Mouse (Mus musculus) gastrocnemius, postnatal 25 days (tissue): ENCODE measurements around the gene Cul9. TPM values are rescaled to one million over a fixed set of nuclear protein-coding genes. Genes with fewer than 3 reads are reported as not detected.
A peak's percentile ranks its signal among the peaks of the same experiment; 100 is the strongest.
"Not testable (repeated sequence)": the region's sequence is repeated elsewhere in the genome, so short reads cannot be mapped to it uniquely, and the experiment has no call there.

Source experiments
- DNase-seq: peaks from one replicate; pipeline ENCODE4 v3.0.0; 2022
- total RNA-seq, 2 experiments: library from RNA; stranded (reverse); gene quantifications; 1 replicate in 1 of 2; 2 replicates in 1 of 2; pipeline ENCODE4 v1.2.3; 2021

The Cul9 gene
- total RNA-seq, 2 experiments from 2014 or later: 11.7 to 12.1 TPM

DNA sequence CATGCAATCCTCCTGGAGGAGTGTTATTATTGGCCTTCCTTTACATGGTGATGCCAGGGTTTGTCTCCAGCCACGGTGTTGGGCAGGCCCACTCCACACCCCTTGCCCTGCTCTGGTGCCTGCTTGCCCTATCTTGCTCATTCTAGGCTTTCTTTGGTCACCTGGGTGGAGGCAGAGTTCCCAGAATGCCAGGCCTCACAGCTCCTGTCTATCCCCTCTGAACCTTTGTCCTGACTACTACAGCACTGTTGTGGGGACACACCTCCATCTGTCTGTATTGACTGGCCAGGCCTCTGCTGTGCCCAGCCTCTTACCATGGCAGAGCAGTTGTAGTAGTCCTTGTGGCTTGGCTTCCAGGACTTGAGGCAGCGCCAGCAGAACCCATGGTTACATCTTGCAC is 43.4 kb downstream of the Cul9 start:
- no peak for DNase-seq

DNA sequence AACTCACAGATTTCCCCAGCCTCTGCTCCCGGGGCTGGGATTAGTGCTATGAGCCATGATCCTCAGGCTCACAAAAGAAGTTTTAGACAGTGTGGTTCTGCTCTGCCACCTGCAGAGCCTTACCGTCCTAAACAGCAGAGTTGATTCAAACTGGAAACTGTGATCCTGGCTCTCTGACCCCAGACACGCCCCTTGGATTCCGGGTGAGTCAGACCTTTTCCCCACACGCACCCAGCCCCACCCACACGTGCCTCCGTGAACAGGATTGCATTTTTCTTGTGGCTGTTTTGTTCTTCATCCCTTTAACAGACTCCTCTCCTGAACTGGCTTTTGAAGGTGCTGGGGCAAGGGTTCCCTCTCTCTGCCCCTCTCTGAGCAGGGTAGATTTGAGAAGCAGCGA is 48.2 kb downstream of the Cul9 start:
- DNase-seq: no peak

DNA sequence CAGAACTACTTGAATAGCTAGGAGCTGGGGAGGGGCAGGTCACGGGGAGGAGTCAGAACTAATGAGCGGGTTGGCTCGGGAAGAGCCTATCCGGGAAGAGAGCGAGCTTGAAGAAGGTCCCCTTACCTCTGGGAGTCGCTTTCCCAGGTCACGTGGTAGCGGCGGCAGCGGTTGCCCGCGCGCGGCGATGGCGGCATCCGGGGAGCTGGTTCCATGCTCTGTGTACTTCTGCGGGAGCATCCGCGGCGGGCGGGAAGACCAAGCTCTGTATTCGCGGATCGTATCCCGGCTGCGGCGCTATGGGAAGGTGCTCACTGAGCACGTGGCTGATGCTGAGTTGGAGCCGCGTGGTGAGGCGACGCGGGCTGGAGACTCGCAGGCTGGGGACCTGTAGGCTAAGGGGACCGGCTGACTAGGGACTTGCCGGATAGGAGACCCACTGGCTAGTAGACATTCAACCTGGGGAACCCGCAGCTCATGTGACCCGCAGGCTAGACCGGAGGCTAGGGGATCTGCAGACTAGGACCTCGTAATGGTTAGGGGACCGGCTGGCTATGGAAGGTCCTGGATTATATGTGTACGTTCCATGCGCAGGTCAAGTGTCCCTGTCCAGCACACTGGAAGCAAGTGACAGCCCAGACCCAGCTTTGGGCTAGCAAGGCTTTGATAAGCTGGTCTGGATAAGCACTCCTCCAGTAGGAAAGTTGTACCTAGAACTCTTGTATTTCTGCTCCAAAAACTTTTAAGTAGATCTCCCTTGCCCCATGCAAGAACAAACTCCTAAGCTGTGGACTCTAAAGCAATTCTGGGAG is 49.4 kb downstream of the Cul9 start, which contains the start of gene Dnph1:
Gene Dnph1 (plus strand): TSS at position 89 of the 812 bp plus-strand sequence.
- peak; percentile 77 for DNase-seq

DNA sequence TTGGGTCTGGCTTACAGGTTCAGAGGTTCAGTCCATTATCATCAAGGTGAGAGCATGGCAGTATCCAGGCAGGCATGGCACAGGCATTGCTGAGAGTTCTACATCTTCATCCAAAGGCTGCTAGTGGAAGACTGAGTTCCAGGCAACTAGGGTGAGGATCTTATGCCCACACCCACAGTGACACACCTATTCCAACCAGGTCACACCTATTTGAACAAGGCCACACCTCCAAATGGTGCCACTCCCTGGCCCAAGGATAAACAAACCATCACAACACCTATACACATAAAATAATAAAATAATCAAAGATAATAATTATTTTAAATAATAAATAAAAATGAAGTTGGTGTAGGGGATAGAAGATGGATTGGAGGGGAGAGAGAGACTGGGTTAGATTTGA is 50.1 kb downstream of the Cul9 start:
- DNase-seq: not testable (repeated sequence)

DNA sequence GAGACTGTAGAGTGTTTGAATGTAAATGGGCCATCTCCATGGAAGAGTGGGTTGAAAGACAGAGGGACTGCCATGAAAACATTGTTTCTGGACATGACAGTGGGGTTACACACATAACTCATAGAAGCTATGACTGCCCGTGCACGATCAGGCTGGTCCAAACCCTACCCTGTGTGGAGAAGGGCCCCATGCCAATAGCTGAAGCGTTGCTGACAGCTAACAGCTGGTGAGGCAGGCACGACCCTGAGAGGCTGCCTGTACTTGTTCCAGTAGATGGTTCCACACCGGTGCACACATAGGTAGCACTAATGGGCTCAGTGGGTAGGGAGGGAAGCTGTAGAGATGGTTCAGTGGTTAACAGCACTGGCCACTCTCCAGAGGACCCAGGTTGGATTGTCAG is 50.7 kb downstream of the Cul9 start:
- DNase-seq: no peak

DNA sequence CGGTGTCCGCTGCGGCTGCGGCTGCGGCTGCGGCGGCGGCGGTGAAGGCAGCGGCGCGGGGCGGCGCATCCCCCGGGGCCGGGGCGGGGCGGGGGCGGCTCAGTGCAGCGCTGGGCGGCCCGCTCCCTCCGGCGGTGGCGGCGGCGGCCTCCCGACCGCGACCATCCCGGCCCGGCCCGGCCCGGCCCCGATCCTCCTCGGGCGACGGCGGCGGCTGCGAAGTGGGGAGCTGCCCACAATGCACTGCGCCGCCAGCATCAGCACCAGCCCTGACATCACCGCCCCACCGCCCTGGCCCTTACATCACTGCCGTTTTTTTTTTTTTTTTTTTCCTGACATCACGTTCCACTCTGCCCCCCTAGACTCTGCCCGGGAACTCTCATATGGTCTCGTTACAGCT is 58.8 kb downstream of the Cul9 start, which contains the start of gene Ttbk1:
Gene Ttbk1 (minus strand): TSS at position 245 of the 400 bp plus-strand sequence.
- no peak for DNase-seq

DNA sequence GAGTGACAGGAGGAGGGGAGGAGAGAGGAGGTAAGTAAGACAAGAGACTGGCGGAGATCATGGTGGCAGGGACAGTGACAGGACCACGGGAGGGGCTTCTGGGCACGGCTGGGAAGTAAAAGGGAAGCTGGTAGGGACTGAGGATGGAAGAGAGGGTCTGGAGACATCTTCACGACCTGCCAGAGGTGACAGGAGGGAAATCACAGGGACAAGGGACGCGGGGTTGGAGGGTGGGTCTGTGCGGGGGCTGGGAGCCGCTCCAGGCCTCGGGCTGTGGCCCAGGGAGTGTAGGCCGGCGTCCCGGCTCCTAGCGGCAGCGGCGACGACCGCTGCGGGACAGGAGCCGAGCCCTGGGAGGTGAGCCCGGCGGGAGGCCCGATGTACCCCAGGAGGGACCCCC is 59.2 kb downstream of the Cul9 start:
- no peak for DNase-seq

DNA sequence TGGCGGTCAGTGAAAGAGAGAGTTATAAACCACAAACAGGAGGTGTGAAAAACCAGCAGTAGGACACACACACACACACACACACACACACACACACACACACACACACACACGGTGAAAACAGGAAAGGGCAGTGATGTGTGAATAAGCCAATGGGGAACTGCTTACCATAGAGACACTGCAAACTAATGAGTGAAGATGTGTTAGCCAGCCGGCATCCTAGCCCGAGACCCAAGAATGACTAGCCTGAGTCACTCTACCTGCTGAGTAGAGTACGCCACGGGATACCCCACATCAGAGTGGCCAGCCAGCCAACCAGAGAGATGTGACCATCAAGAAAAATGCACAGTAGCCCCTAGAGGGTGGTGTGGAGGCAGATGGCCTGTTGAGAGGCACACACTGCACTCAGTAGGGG is 61.7 kb downstream of the Cul9 start:
- DNase-seq: no peak

DNA sequence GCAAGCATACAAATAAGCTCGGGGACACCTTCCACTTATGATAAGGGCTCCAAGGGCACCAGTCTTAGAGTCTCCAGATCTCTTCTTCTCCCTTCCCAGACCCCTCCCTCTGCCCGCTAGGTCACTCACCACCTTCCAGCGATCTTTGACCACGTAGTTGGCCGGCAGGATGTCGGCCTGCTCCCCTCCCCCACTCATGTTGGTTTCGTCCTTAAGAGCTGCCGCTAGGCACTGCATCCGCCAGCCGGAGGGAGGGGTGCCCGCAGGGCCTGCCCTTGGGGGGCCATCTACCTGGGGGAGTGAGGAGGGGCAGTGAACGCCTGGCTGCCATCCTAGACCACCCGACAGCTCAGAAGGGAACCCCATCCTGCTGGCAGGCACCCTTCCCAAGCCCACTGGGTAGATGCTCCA is 62.2 kb downstream of the Cul9 start:
- DNase-seq: no peak

DNA sequence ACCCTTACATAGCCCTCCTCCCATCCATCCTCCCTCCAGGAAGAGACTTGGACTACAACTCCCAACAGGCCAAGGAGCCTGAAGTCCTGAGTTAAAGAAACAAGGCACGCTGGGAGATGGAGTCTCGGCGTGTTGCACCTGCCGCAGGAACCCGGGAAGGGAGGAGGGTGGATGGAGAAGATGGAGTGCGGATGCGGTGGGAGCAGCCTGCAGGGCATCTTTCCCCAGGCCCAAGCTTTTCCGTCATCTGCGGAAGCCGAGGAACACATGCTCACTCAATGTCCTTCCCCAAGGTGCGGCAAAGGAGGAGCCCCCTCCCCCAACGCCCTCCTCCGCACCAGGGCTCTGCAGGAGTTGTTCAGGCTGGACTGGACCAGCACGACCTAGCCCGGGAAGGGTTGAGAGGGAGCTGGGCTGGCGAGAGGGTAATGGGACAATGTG is 62.6 kb downstream of the Cul9 start:
- no peak for DNase-seq

DNA sequence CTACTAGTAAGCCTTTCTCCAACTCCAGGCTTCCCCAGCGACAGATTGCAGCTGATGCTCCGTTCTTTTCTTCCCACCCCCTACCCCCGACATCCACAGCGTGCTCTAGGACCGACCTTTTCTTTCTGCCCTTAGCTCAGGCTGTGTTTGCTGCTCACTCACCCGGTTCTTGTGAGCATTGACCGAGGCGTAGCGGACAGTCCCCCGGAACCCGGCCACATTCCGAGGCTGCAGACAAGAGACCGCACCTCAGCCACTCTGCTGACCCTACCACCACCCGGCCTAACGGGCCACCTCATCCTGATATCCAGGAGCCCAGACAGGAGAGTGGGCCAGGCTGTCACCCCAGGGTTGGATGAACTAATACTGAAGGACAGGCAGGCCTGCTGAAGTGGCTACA is 68.9 kb downstream of the Cul9 start:
- no peak for DNase-seq

DNA sequence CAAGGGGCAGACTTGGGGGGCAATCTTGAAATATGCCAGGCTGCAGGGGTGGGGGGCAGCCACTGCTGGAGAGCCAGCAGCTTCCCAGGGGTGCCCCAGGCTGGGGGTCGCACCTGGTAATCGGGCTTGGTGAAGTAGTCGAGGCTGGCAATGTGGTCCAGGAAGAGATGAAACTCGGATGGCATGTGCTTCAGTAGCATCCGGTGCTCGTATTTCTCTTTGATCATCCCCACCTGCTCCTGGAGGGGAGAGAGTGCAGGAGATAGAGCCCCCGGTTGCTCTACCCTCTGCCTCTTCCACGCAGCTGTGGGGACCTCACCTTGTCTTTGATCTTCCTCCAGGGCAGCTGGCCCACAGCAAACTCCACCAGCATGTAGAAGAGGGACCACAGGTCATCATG is 69.6 kb downstream of the Cul9 start:
- no peak for DNase-seq

DNA sequence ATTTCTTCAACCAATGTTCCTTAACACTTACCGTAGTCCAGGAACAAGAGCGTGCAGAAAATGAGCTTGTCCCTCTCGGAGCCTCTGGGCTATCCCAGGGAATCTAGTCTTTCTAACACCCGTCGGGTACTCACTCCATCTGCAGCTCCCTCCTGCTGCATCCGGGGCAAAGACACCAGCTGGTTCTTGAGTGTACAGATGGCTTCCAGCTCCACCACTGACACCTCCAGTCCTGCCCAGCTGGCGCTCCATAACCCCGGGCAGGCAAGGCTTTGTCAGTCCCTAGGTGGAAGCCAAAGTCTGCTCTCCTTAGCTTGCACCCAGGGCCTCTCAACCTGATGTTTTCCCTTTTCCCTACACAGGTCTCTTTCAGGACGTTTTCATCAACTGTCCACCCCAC is 78.4 kb downstream of the Cul9 start:
- DNase-seq: no peak

DNA sequence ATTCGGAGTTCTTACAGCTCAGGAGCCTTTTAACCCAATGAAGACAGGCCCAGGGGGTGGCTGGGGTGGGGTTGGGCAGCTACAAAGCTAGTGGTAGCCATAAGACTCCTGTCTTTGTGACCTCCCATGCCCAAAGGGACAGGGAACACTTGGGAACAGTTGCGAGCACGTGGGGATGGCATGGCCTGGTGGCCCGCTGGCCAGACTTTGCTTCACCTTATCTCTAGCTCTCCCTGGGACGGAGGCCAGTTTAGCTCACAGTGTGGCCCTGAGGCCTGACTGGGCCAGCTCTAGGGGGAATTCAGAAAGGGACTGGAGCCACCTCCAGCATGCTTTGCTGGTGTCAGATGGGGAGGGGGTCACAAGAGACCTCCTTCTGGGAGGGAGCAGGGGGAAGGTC is 84.0 kb downstream of the Cul9 start:
- DNase-seq: no peak

DNA sequence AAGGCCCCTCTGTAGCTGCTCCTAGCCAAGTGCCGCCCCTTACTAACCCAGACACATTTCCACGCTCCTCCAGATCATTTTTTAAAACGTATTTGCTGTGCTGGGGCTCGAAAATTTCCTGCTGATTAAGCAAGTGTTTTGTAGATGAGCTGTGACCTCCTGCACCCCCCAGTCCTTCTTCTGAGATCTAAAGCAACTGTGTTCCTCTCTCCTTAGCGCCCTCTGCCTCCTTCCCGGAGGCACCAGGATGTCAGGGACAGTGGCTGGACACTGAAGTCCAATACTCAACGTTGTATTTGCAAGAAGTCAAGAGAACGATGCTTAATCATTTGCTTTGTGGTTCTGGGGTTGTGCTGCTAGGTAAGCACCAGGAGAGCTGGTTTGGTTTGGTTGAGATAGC is 84.8 kb downstream of the Cul9 start:
- DNase-seq: no peak

DNA sequence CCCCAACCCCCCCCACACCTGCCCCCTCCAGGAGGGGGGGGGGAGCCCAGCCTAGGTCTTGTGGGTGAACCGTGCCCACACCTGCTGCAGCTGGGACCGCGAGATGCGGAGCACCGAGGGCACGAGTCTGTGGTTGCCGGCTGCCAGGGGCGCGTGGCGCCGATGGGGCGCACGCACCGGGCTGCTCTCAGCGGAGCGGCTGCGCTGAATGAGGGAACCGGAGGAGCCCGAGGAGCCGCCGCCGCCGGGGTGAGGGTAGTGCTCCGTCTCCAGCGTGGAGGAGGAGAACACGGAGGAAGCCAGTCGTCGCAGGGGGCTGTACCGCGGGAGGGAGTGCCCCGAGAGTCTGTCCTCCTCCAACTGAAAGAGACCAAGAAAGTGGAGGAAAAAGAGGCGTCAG is 85.5 kb downstream of the Cul9 start:
- DNase-seq: no peak

DNA sequence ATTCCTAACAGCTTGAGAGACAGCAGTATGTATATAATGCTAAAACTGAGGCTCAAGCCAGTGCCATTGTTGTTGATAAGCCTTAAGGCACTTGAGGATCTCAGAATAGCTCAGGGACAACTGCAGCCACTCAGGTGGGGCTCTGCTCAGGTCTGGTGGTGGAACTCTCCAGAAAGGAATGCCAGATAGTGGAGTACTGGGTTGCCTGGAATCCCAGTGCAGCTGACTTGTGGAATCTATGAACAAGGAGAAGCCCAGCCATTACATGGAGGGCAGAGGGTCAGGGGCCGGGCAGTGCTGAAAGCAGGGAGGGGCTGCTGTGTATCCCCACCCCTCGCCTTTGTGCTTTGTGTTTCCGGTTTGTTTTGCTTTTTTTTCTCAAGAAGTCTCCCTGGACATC is 87.7 kb downstream of the Cul9 start:
- no peak for DNase-seq

DNA sequence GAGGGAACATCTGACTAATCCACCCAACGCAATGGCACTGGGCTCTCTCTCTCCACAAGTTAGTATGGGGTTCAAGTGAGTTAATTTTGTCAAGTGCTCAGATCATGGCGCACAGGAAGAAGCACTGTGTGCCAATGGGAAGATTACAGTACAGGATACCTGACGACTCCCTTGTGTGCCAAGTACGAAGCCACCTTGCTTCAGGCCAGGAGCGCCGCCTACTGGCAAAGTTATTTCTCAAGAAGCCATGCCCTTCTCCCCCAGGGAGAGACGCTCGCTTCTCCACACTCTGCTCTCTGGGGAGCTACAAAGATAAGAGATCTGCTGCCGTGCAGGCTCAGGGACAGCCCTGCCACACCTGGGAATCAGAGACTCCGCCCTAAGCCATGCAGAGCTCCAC is 88.4 kb downstream of the Cul9 start:
- DNase-seq: no peak

DNA sequence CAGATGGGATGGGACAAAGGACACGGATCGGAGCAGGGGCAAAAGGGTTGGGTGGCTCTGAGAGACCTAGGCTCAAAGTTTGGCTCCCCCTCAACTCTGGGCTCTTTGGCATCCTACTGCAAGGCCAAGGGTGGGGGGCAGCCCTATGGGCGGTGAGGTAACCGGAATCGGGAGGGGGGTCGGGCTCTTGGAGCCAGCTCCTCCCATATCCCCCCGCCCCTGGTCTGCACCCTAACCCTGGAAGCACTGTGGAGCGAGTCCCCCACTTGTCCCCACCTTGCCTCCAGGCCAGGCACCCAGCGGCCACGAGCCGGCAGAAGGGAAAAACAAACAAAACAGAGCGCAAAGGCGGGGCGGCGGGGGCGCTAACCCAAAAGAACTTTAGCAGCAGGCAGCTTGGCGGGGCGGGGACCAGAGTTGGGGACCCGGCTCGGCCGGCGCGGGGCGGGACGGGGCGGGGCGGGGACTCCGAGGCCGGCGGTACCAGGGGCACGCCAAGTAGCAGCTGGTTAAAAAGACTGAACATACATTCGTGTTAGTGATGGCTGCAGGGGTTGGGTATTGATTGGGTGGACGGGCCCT is 91.0 kb downstream of the Cul9 start:
- DNase-seq: no peak

DNA sequence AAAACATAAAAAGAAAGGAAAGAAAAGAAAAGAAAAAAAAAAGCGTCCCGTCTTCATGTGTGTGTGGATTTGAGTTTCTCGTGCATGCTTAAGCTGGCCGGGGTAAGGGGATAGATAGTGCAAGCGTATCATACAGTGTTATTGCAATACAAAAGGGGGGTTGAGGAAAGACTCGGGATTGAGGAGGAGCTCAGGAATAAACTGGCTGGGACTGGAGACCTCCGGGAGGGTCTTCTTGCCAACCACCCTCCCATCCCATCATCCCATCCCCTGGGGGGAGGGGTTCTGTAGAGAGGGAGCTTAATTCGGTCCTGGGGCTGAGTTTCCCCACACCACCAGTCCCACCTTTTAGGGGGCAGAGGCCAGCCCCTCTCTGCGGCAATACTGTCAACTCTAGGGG is 91.6 kb downstream of the Cul9 start:
- DNase-seq: no peak

DNA sequence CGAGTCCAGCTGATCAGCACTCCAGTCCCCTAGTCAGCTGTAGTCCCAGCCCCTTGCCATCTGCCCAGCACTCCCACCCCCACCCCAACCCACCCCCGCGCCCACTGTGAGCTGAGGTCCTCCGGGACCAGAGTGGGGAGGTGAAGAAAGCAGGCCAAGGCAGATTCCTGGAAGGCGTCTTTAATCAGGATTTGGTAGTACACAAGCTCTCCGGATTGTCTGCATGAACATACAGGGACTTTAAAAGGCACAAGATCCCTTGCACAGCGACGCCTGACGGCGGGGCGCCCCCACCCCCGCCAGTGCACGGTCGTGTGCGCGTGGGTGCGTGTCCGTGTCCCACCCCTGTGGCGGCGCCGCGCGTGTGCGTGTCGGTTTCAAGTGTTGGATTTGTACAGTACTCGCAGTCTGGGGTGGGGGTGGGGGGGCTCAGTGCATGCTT is 92.2 kb downstream of the Cul9 start:
- no peak for DNase-seq

DNA sequence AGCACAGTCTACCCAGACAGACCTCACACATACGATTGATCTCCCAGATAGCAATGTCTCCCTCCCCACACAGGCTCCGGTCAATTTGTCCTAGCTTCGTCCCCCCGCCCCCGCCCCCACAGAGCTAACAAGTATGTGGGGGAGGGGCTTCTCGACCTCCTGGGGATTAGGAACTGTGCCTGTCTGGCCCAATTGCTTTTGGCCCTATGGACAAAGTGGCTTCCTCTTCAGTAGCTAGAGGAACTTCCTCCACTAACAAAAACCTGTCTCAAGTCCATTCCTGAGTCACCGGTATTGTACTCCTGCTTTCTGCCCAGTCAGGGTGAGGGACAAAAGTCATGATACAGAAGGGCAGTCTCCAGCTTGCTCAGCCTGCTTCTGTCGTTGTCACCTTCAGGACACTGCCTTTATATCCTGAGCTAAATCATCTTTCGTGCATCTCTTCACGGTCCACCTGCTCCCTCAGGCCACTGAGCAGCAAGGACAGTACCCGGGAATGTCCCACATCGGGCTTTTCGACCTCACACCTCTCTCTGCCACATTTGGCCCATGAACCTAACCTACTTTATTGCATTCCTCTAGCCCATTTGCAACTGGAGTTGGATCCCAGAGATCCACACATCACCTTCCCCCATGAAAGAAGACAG is 92.8 kb downstream of the Cul9 start:
- DNase-seq: no peak

DNA sequence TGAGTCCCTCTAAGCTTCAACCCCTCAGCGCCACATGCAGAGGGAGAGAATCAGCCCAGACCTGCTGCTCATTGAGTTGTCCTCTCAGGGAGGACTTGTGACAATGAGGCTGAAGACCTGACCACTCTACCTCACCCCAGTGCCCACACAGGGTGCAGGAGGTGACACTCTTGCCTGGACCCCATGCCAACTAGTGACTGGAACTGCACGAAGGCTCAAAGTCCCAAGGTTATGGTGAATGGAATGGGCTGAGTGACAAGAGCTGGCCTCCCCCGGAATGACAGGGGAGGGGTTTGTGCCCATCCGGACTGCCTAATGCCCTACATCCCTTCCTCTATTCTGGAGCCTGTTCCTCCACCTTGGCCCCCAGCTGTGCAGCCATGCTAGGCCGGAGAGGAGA is 93.5 kb downstream of the Cul9 start:
- no peak for DNase-seq
